In genomic region chr7:24322593-24322992, GRCm38 (mm10) we compare ENCODE assay signal across 25 mouse cellular contexts. TPM values are rescaled to one million over a fixed set of nuclear protein-coding genes. Genes with fewer than 3 reads are reported as not detected.
"Had no signal": no experiment of that assay in that cellular context is flagged by ENCODE, and none has a peak within 500 bp of the region (broad histone marks: within the 10 kb centered on the region; RNA-seq: fewer than 3 reads in every experiment).

No protein-coding gene starts in this region.

- DNase-seq: left cerebral cortex, postnatal 4 days; liver; liver, embryonic 13.5 days; liver, postnatal 0 days; lung, adult 18-20 months; lung, adult 2 months; lung, embryonic 14.5 days; lung, postnatal 10 days; lung, postnatal 14 days; lung, postnatal 36 days; lung, postnatal 4 days; midbrain, embryonic 14.5 days had no signal

- ATAC-seq: liver, embryonic 12.5 days; liver, postnatal 0 days; lung, postnatal 0 days; midbrain, embryonic 13.5 days; midbrain, embryonic 15.5 days; midbrain, embryonic 16.5 days had no signal

RNA-seq across cellular contexts. Expression of gene Tescl, which starts 11.1 kb away (rescaled TPM):
- total RNA-seq: left cerebral cortex, adult 8-10 months; left cerebral cortex, postnatal 14 days; left cerebral cortex, postnatal 25 days; left cerebral cortex, postnatal 36 days; liver, adult 2 months; megakaryocyte-erythroid progenitor cell, adult 5-6 weeks; midbrain, postnatal 0 days had no signal

RNA-seq across cellular contexts. Expression of gene Lypd5, which starts 26.4 kb away (rescaled TPM):
- total RNA-seq: left cerebral cortex, adult 8-10 months; left cerebral cortex, postnatal 14 days; left cerebral cortex, postnatal 25 days; left cerebral cortex, postnatal 36 days; left cerebral cortex, postnatal 4 days; liver, adult 2 months; megakaryocyte-erythroid progenitor cell, adult 5-6 weeks; monocyte, adult 5-6 weeks had no signal
